Mouse (Mus musculus) gastrocnemius, adult 8-10 months (tissue): ENCODE data around the gene Elavl1. TPM values are rescaled to one million over a fixed set of nuclear protein-coding genes. Genes with fewer than 3 reads are reported as not detected.
"Not testable (repeated sequence)": the region's sequence is repeated elsewhere in the genome, so short reads cannot be mapped to it uniquely, and the experiment has no call there.

Source experiments
- DNase-seq, 2 experiments: peaks; one replicate each; pipeline ENCODE4 v3.0.0; 2022; ENCODE audit warnings: low spot score in 2 of 2
- total RNA-seq, 4 experiments: library from RNA; stranded (reverse); gene quantifications; 2 replicates each; pipeline ENCODE4 v1.2.4; 2022

Gene Elavl1
- 10 to 100 TPM; 39.7 to 49.1 (median 44.2) TPM for total RNA-seq

DNA sequence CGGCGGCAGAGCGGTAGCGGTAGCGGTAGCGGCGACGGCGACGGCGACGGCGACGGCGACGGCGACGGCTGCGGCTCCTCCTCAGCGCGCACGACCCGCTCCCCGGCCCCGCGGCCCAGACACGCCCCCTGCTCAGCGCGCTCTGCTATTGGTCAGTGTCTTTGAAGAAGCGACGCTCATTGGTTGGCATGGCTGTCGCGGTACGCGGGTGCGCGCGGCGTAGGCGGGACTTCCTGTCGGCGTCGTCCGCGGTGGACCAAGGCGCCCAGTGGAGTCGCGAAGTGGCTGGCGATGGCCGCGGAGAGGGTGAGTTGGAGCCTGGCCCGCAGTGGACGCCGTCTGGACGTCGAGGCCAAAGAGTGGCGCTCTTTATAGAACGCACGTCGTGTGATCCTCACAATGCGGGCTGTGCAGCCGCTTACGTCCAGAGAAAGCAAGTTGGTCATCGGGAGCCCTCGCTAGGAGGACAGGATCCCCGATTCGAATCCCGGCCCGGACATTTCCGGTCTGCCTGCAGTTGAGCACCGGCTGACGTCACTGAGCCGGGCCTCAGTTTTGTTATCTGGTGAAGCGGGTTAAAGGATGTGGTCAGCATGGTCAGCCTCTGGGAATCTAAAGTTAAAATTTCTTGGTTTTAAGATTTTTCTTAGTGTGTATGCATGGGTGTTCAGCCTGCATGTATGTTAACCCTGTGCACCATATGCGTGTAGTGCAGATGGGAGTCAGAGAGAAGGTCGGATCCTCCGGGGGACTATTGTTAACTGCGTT lies at the start of gene Elavl1, which contains the start of gene Ccl25:
Gene Elavl1 (minus strand): TSS at position 431 of the 768 bp plus-strand sequence.
Gene Ccl25 (plus strand): TSS at position 228 of the 768 bp plus-strand sequence.
- DNase-seq = peak; percentile 95 to 96

DNA sequence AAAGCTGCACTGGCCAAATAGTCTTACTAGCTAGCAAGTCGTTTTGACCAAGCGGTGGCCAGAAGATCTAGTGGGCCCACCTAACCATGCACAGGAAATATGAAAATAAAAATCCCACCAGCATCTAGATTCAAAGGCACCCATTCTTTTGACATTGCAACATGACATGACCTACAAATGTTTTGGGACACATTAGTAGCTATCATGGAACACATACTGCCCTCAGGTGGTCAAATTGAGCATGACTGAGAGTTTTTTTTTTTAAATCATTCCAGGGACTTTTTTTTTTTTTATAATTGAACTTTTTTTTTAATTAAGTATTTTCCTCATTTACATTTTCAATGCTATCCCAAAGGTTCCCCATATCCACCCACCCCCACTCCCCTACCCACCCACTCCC lies 47.4 kb upstream of the Elavl1 start:
- DNase-seq = no peak

DNA sequence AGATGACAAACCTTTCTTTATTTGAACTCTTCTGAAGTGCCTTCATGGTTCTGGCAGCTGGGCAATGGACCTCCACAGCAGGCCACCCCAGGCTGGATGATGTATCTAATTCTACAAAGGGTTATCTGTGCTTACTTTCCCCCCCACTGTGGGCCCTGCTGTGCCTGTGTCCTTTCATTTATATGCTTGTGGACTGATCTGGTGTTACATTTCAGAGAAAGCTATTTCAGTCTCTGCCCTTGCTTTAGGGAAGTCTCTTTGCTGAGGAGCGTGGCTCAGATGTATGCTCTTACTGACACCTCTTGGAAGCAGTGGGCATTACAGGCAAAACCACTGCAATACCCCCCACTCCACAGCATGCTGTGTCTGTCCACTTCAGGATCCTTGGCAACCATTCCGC lies 44.9 kb upstream of the Elavl1 start:
- peak; percentile 55 to 65 for DNase-seq

DNA sequence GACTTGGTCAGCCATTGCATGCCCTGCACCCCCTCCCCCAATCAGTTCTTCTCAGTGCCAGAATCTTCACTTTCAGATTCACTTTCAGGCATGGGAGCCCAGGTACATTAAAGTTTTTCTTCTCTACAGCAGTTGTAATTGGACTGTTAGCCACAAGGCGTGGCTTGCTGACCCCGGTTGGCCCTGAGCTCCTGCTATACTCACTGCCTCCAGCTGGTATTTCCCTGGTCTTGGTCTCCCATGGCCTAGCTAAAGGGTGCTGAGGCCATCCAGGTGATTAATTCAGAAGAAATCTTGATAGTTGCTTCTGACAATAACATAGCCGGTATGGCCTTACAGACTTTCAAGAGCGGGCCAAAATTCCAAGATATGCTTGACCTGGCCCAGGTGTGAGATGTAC lies 43.3 kb upstream of the Elavl1 start:
- no peak for DNase-seq

DNA sequence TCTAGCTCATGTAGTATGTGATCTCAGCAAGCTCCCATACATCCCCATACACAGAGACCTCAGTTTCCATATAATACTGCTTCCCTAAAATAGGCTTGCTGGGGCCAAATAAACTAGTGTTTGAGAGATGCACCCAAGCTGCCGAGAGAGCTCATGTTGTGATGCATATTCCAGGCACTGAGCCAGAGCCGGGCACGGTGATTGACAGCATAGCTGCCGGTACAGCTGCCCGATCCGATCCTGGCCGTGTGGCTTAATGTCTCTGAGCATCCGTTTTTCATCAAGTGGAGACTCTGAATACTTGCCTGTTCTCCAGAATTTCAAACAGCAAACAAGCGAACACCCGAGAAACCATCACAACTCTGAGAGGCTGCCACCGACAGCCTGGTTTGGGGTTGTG lies 42.6 kb upstream of the Elavl1 start:
- DNase-seq = peak; percentile 39 to 69

DNA sequence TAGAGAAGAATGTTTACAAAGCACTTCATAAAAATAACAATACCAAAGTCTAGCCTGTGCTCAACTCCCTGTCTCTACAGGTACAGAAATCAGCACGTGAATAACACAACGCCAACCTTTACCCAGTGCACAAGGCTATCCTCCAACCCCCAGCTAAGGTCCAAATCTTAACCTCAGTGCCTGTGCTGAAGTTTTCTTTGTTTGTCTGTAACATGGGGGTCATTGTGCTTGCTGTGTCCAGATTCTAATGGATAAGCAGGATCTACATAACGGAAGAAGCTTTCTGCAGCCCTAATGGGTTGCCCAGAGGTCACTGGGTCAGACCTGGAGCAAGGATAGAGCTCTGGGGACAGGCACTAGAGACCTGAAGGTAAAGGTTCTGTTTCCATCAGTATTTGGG lies 41.0 kb upstream of the Elavl1 start:
- no peak for DNase-seq

DNA sequence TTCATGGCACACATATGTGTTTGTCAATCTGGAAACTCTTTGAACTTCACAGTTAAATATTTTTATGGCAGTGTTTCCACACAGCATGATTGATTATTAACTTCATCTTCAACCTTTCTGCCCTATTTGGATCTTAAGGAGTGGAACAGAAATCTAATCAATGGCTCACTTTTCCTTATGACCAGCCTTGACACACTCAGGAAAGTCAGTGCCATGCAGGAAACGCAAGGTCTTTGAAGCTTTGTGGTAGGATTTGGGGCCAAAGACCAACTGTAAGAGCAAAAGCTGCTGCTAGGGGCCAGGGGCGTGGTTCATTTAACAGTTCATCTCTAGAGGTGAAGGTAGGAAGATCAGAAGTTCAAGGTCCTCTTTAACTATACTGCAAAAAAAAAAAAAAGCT lies 35.7 kb upstream of the Elavl1 start:
- DNase-seq = no peak

- no peak for DNase-seq
These were observed 34.1 kb upstream of the Elavl1 start for GRCm38 (mm10) chr8:4359362-4359761.

GRCm38 (mm10) chr8:4355455-4355854 lies 30.2 kb upstream of the Elavl1 start:
- DNase-seq = no peak

DNA sequence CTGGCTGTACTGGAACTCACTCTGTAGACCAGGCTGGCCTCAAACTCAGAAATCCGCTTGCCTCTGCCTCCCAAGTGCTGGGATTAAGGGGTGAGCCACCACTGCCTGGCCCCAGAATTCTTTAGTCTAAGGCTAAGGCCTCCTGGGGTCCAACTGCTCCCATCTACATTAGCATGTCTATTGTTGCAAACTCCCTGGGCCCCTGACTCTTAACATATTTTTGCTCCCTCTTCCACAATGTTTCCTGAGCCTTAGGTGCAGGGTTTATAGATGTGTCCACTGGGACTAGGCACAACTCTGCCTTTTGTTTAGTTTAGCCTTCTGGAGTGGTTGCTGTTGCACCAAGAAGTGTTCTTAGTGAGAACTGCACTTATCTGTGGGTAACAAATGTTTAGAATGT lies 29.3 kb upstream of the Elavl1 start:
- no peak for DNase-seq

GRCm38 (mm10) chr8:4353741-4354140 lies 28.5 kb upstream of the Elavl1 start:
- DNase-seq = no peak

GRCm38 (mm10) chr8:4352562-4352961 lies 27.3 kb upstream of the Elavl1 start:
- DNase-seq = not testable (repeated sequence)

GRCm38 (mm10) chr8:4350618-4351017 lies 25.4 kb upstream of the Elavl1 start:
- DNase-seq = no peak

- DNase-seq = no peak
These were observed 24.1 kb upstream of the Elavl1 start for GRCm38 (mm10) chr8:4349335-4349734.

- no peak for DNase-seq
These were observed 23.1 kb upstream of the Elavl1 start for GRCm38 (mm10) chr8:4348275-4348674.

DNA sequence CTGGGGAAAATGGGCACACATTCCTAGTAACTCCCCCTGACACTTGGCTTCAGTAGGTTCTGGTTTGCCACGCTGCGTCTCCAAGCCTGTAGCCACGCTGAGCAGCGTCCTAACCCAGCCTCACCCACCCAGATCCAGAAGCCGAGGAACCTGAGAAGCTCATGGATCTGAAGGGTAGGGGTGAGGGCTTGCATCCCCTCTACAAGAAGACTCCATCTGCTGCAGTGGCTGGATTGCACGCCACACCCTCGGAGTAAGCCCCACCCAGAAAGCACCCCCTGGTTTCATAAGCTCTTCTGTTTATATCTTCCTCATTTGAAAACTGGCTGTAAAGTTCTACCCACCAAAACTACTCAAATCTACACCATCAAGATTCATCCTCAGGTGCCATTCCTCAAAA lies 22.4 kb upstream of the Elavl1 start:
- DNase-seq = no peak

DNA sequence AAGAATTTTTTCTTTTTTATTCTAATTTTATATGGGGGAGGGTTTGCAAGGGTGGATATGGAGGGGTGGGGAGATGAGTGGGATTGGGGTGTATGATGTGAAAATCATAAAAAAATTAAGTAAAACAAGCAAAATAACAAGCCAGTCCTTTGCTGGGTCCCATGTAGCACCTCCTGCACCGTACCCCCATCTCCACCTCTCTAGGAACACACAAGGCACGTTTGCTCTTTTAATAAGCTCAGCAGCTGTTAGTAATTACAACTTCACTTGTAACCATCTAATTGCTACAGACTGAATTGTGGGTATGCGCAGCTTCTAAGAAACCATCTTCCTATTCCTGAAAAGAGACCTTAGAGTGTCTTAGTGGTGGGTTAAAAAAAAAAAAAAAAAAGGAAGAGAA lies 15.0 kb upstream of the Elavl1 start:
- no peak for DNase-seq

DNA sequence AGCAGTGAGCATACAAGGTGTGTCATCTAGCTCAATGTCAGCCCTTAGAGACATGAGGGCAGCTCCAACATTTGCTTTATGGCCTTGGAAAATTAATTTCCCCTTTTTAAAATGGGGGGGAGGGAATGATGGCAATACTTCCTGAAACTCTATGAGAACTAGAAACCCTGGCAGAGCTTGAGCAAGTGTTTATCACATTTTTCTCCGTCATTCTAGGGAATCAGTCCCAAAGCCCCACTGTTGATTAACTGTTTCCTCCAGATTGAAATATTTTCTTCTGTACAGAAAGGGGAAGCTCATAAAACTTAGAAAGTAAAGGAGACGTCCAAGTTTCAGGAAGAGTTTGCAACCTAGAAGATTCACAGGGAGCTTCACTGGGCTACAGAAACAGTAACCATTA lies 10.5 kb upstream of the Elavl1 start:
- DNase-seq = no peak

DNA sequence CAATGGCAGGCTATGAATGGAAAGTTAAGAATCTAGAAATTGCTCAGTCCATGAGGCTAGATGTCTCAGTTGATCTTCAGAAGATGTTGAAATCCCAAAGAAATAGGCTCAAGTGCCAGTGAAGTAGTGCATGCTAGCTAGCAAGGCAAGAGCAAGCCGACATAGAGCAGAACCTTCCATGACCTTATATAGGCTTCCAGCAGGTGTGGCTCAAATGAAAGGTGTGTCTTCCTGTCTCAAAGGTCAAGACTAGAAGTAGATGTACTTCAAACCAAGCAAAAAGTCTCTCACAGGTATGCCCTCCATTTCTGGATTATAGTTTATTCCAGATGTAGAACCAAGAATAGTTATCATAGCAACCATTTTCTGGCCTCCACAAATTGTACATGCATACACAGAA lies 8.8 kb upstream of the Elavl1 start:
- no peak for DNase-seq

- peak in 1 of 2 experiments; percentile 12 for DNase-seq
These were observed 3.8 kb upstream of the Elavl1 start for GRCm38 (mm10) chr8:4329000-4329399.

DNA sequence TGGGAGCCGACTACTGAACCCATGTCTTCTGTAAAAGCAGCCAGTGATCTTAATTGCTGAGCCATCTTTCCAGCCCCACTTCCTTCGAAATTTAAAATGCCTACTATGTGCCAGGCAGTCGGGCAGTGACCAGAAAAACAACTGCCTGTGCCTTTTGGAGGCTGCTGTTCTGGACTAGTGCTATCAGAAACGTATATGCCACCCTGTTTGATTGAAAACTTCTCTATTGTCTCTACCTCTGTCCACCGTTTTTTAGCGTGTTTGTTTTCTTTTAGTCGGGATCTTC lies 481 bp upstream of the Elavl1 start:
- no peak for DNase-seq

DNA sequence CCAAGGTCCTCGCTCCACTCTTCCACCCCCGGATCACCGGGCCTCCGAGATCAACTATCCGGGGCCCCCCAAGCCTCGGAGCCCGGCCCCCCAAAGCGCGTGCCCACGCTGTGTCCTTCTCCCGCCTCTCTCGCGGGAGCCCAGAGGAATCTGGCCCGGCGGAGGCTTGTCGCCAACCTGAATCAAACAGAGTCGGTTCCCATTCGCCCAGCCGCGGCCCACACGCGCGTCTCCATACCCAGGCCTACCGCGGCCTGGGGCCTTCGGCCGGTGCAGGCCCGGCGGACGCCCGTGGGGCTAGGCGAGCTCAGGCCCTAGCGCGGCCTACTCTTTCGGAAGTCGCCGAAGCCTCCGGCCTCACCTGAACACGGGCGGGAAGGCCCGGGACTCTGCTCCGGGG lies 688 bp downstream of the Elavl1 start:
- peak; percentile 9 to 22 for DNase-seq

GRCm38 (mm10) chr8:4323917-4324316 lies 1.3 kb downstream of the Elavl1 start:
- DNase-seq = no peak

DNA sequence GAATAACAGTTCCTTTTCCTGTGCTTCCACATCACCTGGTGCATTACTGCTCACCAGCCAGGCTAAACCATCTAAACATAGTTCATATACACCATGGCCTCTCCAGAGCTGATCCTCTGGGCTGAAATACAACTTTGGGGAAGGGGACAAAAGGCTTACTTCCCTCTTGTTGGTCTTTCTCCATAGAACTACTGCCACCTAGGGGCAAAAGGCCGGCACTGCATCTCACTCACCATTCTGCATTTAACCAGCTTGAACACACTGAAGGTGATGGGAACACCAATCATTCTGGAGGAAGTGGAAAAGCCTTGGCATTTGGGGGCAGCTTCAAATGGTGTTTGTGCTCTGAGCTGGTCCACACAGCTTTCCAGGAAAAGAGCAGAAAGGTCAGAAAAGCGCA lies 2.7 kb downstream of the Elavl1 start:
- peak; percentile 68 to 70 for DNase-seq
